Mouse (Mus musculus) heart, embryonic 12.5 days (tissue): ENCODE data around the gene Taf1d. TPM values are rescaled to one million over a fixed set of nuclear protein-coding genes. Genes with fewer than 3 reads are reported as not detected.
"Not testable (repeated sequence)": the region's sequence is repeated elsewhere in the genome, so short reads cannot be mapped to it uniquely, and the experiment has no call there.

Source experiments
- ATAC-seq: fragments of 200-750 bp; cut with Nextera tagmentation; 2 replicates; pipeline ENCODE4 v1.8.0; 2017; ENCODE audit warnings: moderate TSS enrichment, moderate library complexity; ENCODE audit not compliant: insufficient number of reproducible peaks, low FRiP score
- H3K27ac ChIP-seq: fragments of 300-500 bp; sonication (generic); 2 replicates; pipeline ENCODE4 v1.5.1; 2016; ENCODE audit warnings: mild to moderate bottlenecking, moderate library complexity; ENCODE audit not compliant: poor library complexity, severe bottlenecking
- H3K27me3 ChIP-seq: fragments of 300-500 bp; sonication (generic); replicated peaks from 2 replicates; pipeline ENCODE4 v1.6.1; 2016; ENCODE audit warnings: mild to moderate bottlenecking, moderate library complexity
- H3K36me3 ChIP-seq: fragments of 300-500 bp; sonication (generic); 2 replicates; pipeline ENCODE4 v1.6.1; 2016; ENCODE audit warnings: mild to moderate bottlenecking, moderate library complexity
- H3K4me1 ChIP-seq: fragments of 300-500 bp; sonication (generic); replicated peaks from 2 replicates; pipeline ENCODE4 v1.6.1; 2016; ENCODE audit warnings: mild to moderate bottlenecking
- H3K4me2 ChIP-seq: fragments of 300-500 bp; sonication (generic); 2 replicates; pipeline ENCODE4 v1.6.1; 2016; ENCODE audit warnings: mild to moderate bottlenecking, moderate library complexity
- H3K4me3 ChIP-seq: fragments of 300-500 bp; sonication (generic); 2 replicates; pipeline ENCODE4 v1.5.1; 2016; ENCODE audit warnings: mild to moderate bottlenecking
- H3K9ac ChIP-seq: fragments of 300-500 bp; sonication (generic); 2 replicates; pipeline ENCODE4 v1.6.1; 2016; ENCODE audit warnings: mild to moderate bottlenecking, moderate library complexity
- H3K9me3 ChIP-seq: fragments of 300-500 bp; sonication (generic); replicated peaks from 2 replicates; pipeline ENCODE4 v1.6.1; 2016; ENCODE audit warnings: mild to moderate bottlenecking, moderate library complexity
- WGBS: fragments of 180-500 bp; shearing (Covaris S2); methylation state at CpG from one replicate; pipeline ENCODE4 v1.1.7; 2016; 5-methylcytosine and 5-hydroxymethylcytosine counted together
- polyA plus RNA-seq: library from polyadenylated mRNA; unstranded; fragments of >200 nt; fragmentation: Nextera tagmentation; extraction: Ambion mirVana; gene quantifications from 2 replicates; pipeline ENCODE4 v1.2.1, GENCODE M21; 2016

The Taf1d gene
- polyA plus RNA-seq, 1 experiment from 2014 or later = 44.8 TPM

DNA sequence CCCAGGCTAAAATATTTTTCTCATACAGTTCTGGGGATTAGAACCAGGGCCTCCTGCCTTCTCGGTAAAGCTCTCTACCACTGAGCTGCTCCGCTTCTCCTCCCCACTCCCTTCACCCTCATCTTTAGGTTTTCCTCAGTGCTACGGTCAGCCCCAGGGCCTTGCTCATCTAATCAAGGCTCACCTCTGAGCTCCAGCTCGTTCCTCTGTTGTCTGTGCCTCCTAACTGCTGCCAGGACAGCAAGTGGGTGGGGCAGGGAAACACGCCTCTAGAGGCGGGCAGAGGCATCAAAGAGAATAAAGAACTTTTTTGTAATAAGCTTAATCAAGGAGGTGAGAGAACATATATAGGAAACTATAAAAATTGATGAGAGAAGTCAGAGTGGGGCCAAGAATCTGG is 18.2 kb upstream of the Taf1d start:
- ATAC-seq = no peak
- H3K27ac ChIP-seq = no peak overlapping the region
- no peaks in the 10 kb centered on the region for H3K4me1 ChIP-seq
- no peaks in the 10 kb centered on the region for H3K9me3 ChIP-seq
- H3K4me3 ChIP-seq = no peak overlapping the region
- H3K36me3 ChIP-seq = peaks cover 7% of the 10 kb centered on the region
- H3K9ac ChIP-seq = no peak overlapping the region
- no peak overlapping the region for H3K4me2 ChIP-seq
- 62% methylated on average over 6 of the region's 6 CpGs for WGBS
- H3K27me3 ChIP-seq = no peaks in the 10 kb centered on the region

- Histone ChIP-seq H3K4me2 (no peak overlapping the region), H3K36me3 (peaks cover 7% of the 10 kb centered on the region), H3K9me3 (no peaks in the 10 kb centered on the region), H3K9ac (no peak overlapping the region), H3K27me3 (no peaks in the 10 kb centered on the region), H3K4me1 (no peaks in the 10 kb centered on the region), H3K4me3 (no peak overlapping the region), H3K27ac (no peak overlapping the region)
- ATAC-seq = no peak
- 72% methylated on average over 3 of the region's 3 CpGs for WGBS
These were observed 17.6 kb upstream of the Taf1d start for GRCm38 (mm10) chr9:15288402-15288801.

DNA sequence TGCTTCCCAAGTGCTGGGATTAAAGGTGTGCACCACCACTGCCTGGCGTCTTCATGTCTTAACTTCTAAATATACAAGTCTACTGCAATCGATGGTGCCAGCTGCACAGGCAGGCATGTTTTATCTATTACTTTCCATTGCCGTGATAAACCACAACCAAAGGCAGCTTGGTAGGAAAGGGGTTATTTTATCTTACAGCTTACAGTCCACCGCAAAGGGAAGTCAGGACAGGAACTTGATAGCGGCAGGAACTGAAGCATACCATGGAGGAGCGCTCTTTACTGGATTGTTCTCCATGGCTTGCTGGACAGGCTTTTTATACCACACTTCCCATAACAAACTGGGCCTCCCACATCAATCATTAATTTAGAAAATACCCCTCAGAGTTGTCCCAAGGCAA is 16.8 kb upstream of the Taf1d start:
- H3K27me3 ChIP-seq = no peaks in the 10 kb centered on the region
- no peak overlapping the region for H3K27ac ChIP-seq
- no peaks in the 10 kb centered on the region for H3K9me3 ChIP-seq
- H3K9ac ChIP-seq = no peak overlapping the region
- H3K4me1 ChIP-seq = no peaks in the 10 kb centered on the region
- no peak overlapping the region for H3K4me3 ChIP-seq
- WGBS = 52% methylated on average over 6 of the region's 6 CpGs
- H3K4me2 ChIP-seq = no peak overlapping the region
- H3K36me3 ChIP-seq = peaks cover 13% of the 10 kb centered on the region
- no peak; the same call in 1 of the 2 replicates for ATAC-seq

DNA sequence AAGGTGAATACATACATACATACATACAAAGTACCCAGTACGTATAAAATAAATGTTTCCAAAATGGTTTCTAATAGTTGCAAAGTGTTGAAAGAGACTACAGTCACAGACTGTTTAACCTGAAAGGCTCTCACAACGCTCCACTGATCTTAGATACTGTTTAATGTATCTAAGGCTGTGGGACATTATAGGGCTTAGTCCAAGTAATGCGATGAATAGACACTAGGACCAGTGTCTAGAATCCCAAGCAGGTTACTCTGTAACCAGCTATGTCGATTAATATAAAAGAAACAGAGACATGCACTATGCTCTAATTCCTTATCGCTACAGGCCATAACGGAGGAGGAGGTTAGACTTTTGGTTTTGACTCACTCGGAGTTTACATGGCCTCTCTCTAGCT is 8.9 kb upstream of the Taf1d start:
- no peaks in the 10 kb centered on the region for H3K27me3 ChIP-seq
- no peak overlapping the region for H3K27ac ChIP-seq
- no peak overlapping the region for H3K4me2 ChIP-seq
- no peaks in the 10 kb centered on the region for H3K4me1 ChIP-seq
- no peak overlapping the region for H3K9ac ChIP-seq
- no peak for ATAC-seq
- H3K4me3 ChIP-seq = no peak overlapping the region
- WGBS = 83% methylated on average over 7 of the region's 7 CpGs
- no peaks in the 10 kb centered on the region for H3K9me3 ChIP-seq
- 0 out of 2 replicates have a peak, but pooled peaks cover 6% of the 10 kb centered on the region for H3K36me3 ChIP-seq

DNA sequence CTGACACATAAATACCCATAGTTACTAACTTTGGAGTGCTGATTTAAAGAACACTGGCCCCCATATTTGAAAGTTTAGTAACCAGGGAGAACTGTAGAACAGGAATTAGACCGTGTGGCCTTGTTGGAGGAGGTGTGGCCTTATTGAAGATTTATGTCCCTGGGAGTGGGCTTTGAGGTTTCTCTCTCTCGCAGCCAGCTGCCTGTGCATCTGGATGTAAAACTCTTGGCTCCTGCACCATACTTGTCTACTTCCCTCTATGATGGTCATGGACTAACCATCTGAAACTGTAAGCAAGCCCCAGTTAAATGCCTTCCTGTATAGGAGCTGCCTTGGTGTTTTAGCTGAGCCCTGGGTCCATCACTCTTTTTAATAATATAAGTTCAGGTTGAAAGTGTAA is 7.6 kb upstream of the Taf1d start:
- H3K27me3 ChIP-seq = no peaks in the 10 kb centered on the region
- no peak overlapping the region for H3K27ac ChIP-seq
- no peak overlapping the region for H3K4me2 ChIP-seq
- whole genome bisulfite sequencing = 73% methylated on average over 2 of the region's 2 CpGs
- no peak for ATAC-seq
- 0 out of 2 replicates have a peak, but pooled peaks cover 6% of the 10 kb centered on the region for H3K36me3 ChIP-seq
- no peaks in the 10 kb centered on the region for H3K4me1 ChIP-seq
- H3K9ac ChIP-seq = no peak overlapping the region
- H3K4me3 ChIP-seq = no peak overlapping the region
- no peaks in the 10 kb centered on the region for H3K9me3 ChIP-seq

DNA sequence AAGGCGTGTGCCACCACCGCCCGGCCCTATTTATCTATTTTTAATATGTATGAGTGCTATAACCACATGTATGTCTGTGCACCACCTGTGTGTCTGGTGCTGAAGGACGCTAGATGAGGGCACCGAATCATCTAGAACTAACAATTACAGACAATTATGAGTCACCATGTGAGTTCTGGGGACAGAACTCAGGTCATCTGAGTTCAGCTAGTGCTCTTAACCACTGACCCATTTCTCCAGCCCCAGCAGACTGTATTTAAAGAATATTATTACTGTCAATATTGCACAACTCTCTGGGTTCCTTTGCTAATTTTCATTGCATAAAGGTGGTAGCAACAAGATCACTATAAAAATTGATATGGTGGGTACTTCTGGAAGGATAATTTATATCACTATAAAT is 6.0 kb upstream of the Taf1d start:
- H3K9ac ChIP-seq = no peak overlapping the region
- H3K36me3 ChIP-seq = no peaks in the 10 kb centered on the region
- no peak overlapping the region for H3K27ac ChIP-seq
- ATAC-seq = no peak
- no peaks in the 10 kb centered on the region for H3K4me1 ChIP-seq
- no peaks in the 10 kb centered on the region for H3K27me3 ChIP-seq
- WGBS = 81% methylated on average over 5 of the region's 5 CpGs
- H3K9me3 ChIP-seq = no peaks in the 10 kb centered on the region
- no peak overlapping the region for H3K4me2 ChIP-seq
- H3K4me3 ChIP-seq = no peak overlapping the region

DNA sequence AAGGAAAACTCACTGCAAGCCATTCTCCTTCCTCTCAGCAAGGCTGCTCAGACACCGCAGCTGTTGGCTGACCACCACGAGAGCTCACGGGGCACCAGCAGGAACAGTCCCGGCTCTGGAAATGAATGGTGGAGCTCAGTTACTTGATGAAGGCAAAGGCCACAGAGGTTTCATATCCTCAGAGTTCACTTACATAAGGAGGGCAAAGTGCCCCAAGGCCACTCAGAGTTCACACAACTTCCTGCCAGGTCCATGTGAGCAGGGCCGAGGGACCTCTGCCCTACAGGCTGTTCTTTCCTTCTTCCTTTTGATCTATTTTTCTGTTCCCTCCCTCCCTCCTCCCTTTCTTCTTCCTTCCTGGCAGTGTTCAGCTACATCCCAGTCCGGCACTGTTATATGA is 4.6 kb upstream of the Taf1d start:
- no peaks in the 10 kb centered on the region for H3K9me3 ChIP-seq
- no peaks in the 10 kb centered on the region for H3K36me3 ChIP-seq
- WGBS = 48% methylated on average over 6 of the region's 6 CpGs
- H3K4me3 ChIP-seq = no peak overlapping the region
- no peaks in the 10 kb centered on the region for H3K27me3 ChIP-seq
- peak overlapping the region; percentile 77 for H3K27ac ChIP-seq
- ATAC-seq = peak; percentile 27; the same call in 1 of the 2 replicates
- no peak overlapping the region for H3K9ac ChIP-seq
- H3K4me2 ChIP-seq = no peak overlapping the region
- H3K4me1 ChIP-seq = peaks cover 3% of the 10 kb centered on the region; the same call in 1 of the 2 replicates

DNA sequence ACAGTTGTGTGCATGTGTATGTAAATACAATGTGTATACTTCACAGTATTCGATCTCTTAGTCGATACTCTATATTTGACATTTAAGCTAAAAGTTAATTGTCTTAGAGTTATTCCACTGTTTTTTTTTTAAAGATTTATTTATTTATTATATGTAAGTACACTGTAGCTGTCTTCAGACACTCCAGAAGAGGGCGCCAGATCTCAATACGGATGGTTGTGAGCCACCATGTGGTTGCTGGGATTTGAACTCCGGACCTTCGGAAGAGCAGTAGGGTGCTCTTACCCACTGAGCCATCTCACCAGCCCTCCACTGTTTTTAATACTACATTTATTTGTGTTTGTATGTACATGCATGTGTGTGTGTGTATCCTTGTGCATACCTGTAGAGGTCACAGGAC is 4.0 kb upstream of the Taf1d start:
- H3K9me3 ChIP-seq, H3K27ac ChIP-seq, ATAC-seq, H3K36me3 ChIP-seq, H3K4me1 ChIP-seq, H3K4me2 ChIP-seq, H3K27me3 ChIP-seq, H3K9ac ChIP-seq, H3K4me3 ChIP-seq: not testable (repeated sequence)
- 80% methylated on average over 6 of the region's 6 CpGs for WGBS

DNA sequence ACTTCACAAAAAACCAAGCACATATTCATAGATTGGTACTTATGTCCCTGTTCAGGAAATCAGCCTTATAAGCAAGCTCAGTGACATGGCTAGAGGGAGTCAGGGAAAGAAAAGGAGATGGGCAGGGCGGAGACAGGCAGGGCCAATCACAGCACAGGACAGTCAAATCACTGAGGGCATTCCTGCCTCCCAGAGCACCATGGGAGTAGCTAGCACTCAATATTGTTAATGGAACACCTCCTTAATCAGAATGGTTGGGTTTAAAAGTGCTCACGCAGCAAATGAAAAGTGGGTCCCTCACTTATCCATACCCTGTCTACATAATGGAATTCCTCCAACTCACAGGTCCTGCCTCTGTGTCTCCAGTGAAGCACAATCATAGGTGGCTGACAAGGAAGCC is 3.1 kb upstream of the Taf1d start:
- WGBS = 70% methylated on average over 2 of the region's 2 CpGs
- no peak overlapping the region for H3K27ac ChIP-seq
- ATAC-seq = no peak

GRCm38 (mm10) chr9:15306398-15307119 is 545 bp downstream of the Taf1d start, which contains the start of gene 4931406C07Rik:
TSS of gene 4931406C07Rik (minus strand) at chr9:15306448.
- Histone ChIP-seq H3K4me2 (peak within 1 kb of the TSS; percentile 85), H3K4me3 (peak within 1 kb of the TSS; percentile 93), H3K9me3 (no peaks in the 10 kb centered on the region), H3K27ac (peak within 1 kb of the TSS; percentile 97), H3K27me3 (no peaks in the 10 kb centered on the region), H3K36me3 (peaks cover 32% of the 10 kb centered on the region), H3K4me1 (peaks cover 24% of the 10 kb centered on the region), H3K9ac (peak within 1 kb of the TSS; percentile 98)
- under 1% methylated on average over 35 of the region's 35 CpGs for WGBS
- ATAC-seq = no peak

More for the DNA sequence above, 3.1 kb upstream of the Taf1d start:
- peaks cover 6% of the 10 kb centered on the region; the same call in 1 of the 2 replicates for H3K36me3 ChIP-seq
- no peak overlapping the region for H3K4me3 ChIP-seq
- H3K4me2 ChIP-seq = no peak overlapping the region
- peaks cover 14% of the 10 kb centered on the region for H3K4me1 ChIP-seq
- H3K27me3 ChIP-seq = no peaks in the 10 kb centered on the region
- no peaks in the 10 kb centered on the region for H3K9me3 ChIP-seq
- H3K9ac ChIP-seq = no peak overlapping the region

DNA sequence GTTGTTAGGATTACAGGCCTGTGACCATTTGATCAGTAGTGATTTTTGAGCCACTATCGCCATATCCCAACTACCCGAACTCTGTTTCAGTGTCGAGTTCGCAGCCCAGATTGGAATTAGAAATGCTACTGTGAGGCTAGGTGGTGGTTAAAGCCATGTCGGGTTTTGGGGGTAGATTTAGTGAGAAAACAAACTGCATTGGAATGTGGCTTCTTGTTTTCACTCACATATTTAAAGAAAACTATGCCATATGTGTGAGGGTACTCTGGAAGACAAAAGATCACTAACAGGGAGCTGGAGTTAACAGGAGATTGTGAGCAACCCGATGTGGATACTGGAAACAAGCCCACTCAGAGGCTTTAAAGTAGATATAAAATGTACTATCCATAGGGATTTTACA is 1.2 kb downstream of the Taf1d start:
- 6% methylated on average over 6 of the region's 6 CpGs for WGBS
- Histone ChIP-seq H3K9me3 (no peaks in the 10 kb centered on the region), H3K9ac (peak overlapping the region; percentile 98), H3K27me3 (no peaks in the 10 kb centered on the region), H3K36me3 (peaks cover 38% of the 10 kb centered on the region), H3K27ac (no peak overlapping the region), H3K4me3 (peak overlapping the region; percentile 93), H3K4me1 (peaks cover 24% of the 10 kb centered on the region), H3K4me2 (peak overlapping the region; percentile 85)
- ATAC-seq = no peak

DNA sequence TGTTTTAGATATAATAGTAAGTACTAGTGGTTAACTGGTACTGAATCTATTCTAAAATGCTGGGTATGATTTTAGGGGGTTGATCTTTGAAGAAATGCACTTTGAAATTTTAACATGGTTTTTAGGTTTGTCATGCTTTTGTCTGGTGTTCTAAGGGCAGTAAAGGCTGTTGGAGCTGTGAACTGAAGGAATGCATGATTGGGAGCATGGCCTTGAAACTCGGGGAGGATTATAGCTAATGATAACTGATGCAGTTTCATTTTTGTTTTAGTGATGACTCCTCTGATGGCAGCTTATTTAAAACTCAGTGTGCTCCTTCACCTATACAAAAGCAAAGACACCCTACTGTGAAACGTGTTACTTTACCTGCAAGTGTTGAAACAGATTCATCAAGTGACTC is 2.2 kb downstream of the Taf1d start:
- Histone ChIP-seq H3K9ac (no peak overlapping the region), H3K36me3 (peaks cover 44% of the 10 kb centered on the region), H3K27me3 (no peaks in the 10 kb centered on the region), H3K4me2 (no peak overlapping the region), H3K9me3 (no peaks in the 10 kb centered on the region), H3K4me3 (no peak overlapping the region), H3K4me1 (peaks cover 24% of the 10 kb centered on the region), H3K27ac (no peak overlapping the region)
- WGBS = 53% methylated on average over 2 of the region's 2 CpGs
- no peak for ATAC-seq
